16 mouse cellular contexts compared by ENCODE assay signal in the genomic region with DNA sequence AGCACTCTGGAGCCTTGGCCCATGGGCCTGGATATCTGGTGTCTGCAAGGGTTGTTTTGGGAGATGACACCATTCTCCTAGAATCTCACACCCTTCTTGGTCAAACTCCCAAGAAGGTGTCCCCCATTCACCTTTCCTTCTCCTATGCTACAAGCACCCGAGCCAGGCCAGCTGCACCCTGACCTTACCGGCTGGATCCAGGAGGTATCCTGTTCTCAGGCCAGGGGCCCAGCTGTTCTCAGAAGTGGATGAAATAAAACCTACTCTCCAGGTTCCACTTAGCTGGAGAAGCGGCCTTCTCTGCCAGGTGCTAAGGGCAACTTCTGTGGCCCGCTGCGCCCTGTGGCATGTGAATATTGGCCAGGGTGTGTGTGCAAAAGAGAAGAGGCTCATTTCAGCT. TPM values are rescaled to one million over a fixed set of nuclear protein-coding genes. Genes with fewer than 3 reads are reported as not detected.
DNase-seq lines count a peak whose midpoint lies in the region; ATAC-seq lines count a peak whose summit lies in the region.
"Had no signal": no experiment of that assay in that cellular context is flagged by ENCODE, and none has a peak within 500 bp of the region (broad histone marks: within the 10 kb centered on the region; RNA-seq: fewer than 3 reads in every experiment).

No protein-coding gene starts in this region.

- H3K4me2 ChIP-seq in kidney, embryonic 16.5 days (replicated peaks; ENCODE audit: low read depth, low read length): no peak overlapping the region
- H3K4me2 ChIP-seq in forebrain, embryonic 12.5 days: no peak overlapping the region
- H3K4me2 ChIP-seq: intestine, embryonic 15.5 days; midbrain, embryonic 12.5 days had no signal

- H3K27ac ChIP-seq in kidney, embryonic 16.5 days (ENCODE audit: low read length): no peak overlapping the region
- peak overlapping the region; percentile 90 for H3K27ac ChIP-seq in macrophage
- no peak overlapping the region for H3K27ac ChIP-seq in forebrain, embryonic 12.5 days
- H3K27ac ChIP-seq: heart, embryonic 10.5 days; intestine, embryonic 15.5 days; midbrain, embryonic 12.5 days had no signal

- H3K27me3 ChIP-seq in kidney, embryonic 16.5 days (ENCODE audit: insufficient read depth, low read length): no peaks in the 10 kb centered on the region
- peaks cover 23% of the 10 kb centered on the region for H3K27me3 ChIP-seq in forebrain, embryonic 12.5 days
- H3K27me3 ChIP-seq: intestine, embryonic 15.5 days had no signal

- H3K4me1 ChIP-seq in kidney, embryonic 16.5 days (ENCODE audit: insufficient read depth, low read length): peaks cover 7% of the 10 kb centered on the region
- peaks cover 12% of the 10 kb centered on the region for H3K4me1 ChIP-seq in forebrain, embryonic 12.5 days

- no peaks in the 10 kb centered on the region for H3K79me2 ChIP-seq in macrophage (ENCODE audit: inconsistent target)

- intact Hi-C loops in gastrocnemius, postnatal 14 days (cut with DNase I; ENCODE audit: low total_unique reads): no loop called here

- H3K4me3 ChIP-seq in kidney, embryonic 16.5 days (ENCODE audit: low read length): no peak overlapping the region
- no peak overlapping the region for H3K4me3 ChIP-seq in macrophage (ENCODE audit: inconsistent target)
- H3K4me3 ChIP-seq in forebrain, embryonic 12.5 days (replicated peaks): no peak overlapping the region
- H3K4me3 ChIP-seq: heart, embryonic 10.5 days; intestine, embryonic 15.5 days; midbrain, embryonic 12.5 days had no signal

- ATAC-seq in kidney, embryonic 16.5 days (ENCODE audit: low FRiP score, low TSS enrichment): no peak
- ATAC-seq in forebrain, embryonic 12.5 days (ENCODE audit: low FRiP score): no peak
- ATAC-seq: forebrain, embryonic 14.5 days; hindbrain, embryonic 16.5 days; intestine, embryonic 15.5 days had no signal

- DNase-seq in gastrocnemius, adult 18-20 months (ENCODE audit: low spot score): peak; percentile 88
- DNase-seq in gastrocnemius, postnatal 14 days: peak; percentile 80
- no peak for DNase-seq in cerebellum, postnatal 36 days
- DNase-seq in adrenal gland, postnatal 4 days (ENCODE audit: low spot score in 2 of 2): no peak
- DNase-seq: adrenal gland, postnatal 25 days; cerebellum, adult 11 months; cerebellum, postnatal 25 days; thymus, adult 2 months had no signal

- 0 out of 2 replicates have a peak overlapping the region, but pooled peaks have one; percentile 25 for H3K9ac ChIP-seq in kidney, embryonic 16.5 days (replicated peaks; ENCODE audit: low read length)
- H3K9ac ChIP-seq in forebrain, embryonic 12.5 days: no peak overlapping the region
- H3K9ac ChIP-seq: intestine, embryonic 15.5 days; midbrain, embryonic 12.5 days had no signal

- WGBS in kidney, embryonic 16.5 days: 59% methylated on average over 5 of the region's 5 CpGs
- WGBS in macrophage (ENCODE audit: missing documents): 93% methylated on average over 5 of the region's 5 CpGs
- WGBS in forebrain, embryonic 12.5 days: 91% methylated on average over 5 of the region's 5 CpGs

- H3K36me3 ChIP-seq in kidney, embryonic 16.5 days (ENCODE audit: insufficient read depth, low read length): no peaks in the 10 kb centered on the region
- H3K36me3 ChIP-seq in macrophage (ENCODE audit: inconsistent target): no peaks in the 10 kb centered on the region
- no peaks in the 10 kb centered on the region for H3K36me3 ChIP-seq in forebrain, embryonic 12.5 days (replicated peaks)
- H3K36me3 ChIP-seq: heart, embryonic 10.5 days; intestine, embryonic 15.5 days; midbrain, embryonic 12.5 days had no signal

- no peaks in the 10 kb centered on the region for H3K9me3 ChIP-seq in kidney, embryonic 16.5 days (ENCODE audit: low read length)
- no peaks in the 10 kb centered on the region for H3K9me3 ChIP-seq in forebrain, embryonic 12.5 days
- H3K9me3 ChIP-seq: heart, embryonic 10.5 days; intestine, embryonic 15.5 days; midbrain, embryonic 12.5 days had no signal

RNA-seq across cellular contexts. Expression of gene Fgd3, which starts 4.8 kb away (rescaled TPM):
- total RNA-seq in gastrocnemius, adult 18-20 months (2021): under 1 TPM; 0.41 to 0.90 TPM
- 1 to 10 TPM in 1 of 2 experiments, under 1 TPM in 1; 0.93 to 1.3 TPM for total RNA-seq in gastrocnemius, postnatal 14 days (2021)
- polyA plus RNA-seq in kidney, embryonic 16.5 days (2015; fragmentation: Nextera tagmentation; extraction: Ambion mirVana): 1.0 and 1.1 TPM in 2 replicates
- 10 to 100 TPM in 25 of 26 experiments, 1 to 10 TPM in 1; 9.2 to 88.5 (median 38.6) TPM for total RNA-seq in macrophage (2018; cell fraction: chromatin; rRNA removed)
- 10 to 100 TPM in 25 of 26 experiments, 1 to 10 TPM in 1; 9.7 to 25.1 (median 18.9) TPM for total RNA-seq in macrophage (2018; cell fraction: cytosol; rRNA removed)
- 10 to 100 TPM; 13.5 to 50.3 (median 27.5) TPM for total RNA-seq in macrophage (2018; cell fraction: nucleus; rRNA removed)
- 14.8 to 24.2 TPM (median 22.8 TPM) in 3 replicates for polyA plus RNA-seq in macrophage (2018)
- polyA plus RNA-seq in forebrain, embryonic 12.5 days (2016; fragmentation: Nextera tagmentation; extraction: Ambion mirVana): 1.7 and 2.5 TPM in 2 replicates
- total RNA-seq in adrenal gland, postnatal 4 days (2021): 1 to 10 TPM; 5.3 to 6.0 TPM

RNA-seq across cellular contexts. Expression of gene Bicd2, which starts 16.5 kb away (rescaled TPM):
- 10 to 100 TPM; 23.4 to 28.6 TPM for total RNA-seq in gastrocnemius, adult 18-20 months (2021)
- 10 to 100 TPM; 20.5 to 21.2 TPM for total RNA-seq in gastrocnemius, postnatal 14 days (2021)
- polyA plus RNA-seq in kidney, embryonic 16.5 days (2015; fragmentation: Nextera tagmentation; extraction: Ambion mirVana): 27.9 and 29.4 TPM in 2 replicates
- 10 to 100 TPM; 16.0 to 91.6 (median 51.0) TPM for total RNA-seq in macrophage (2018; cell fraction: chromatin; rRNA removed)
- 10 to 100 TPM; 29.1 to 37.9 (median 33.2) TPM for total RNA-seq in macrophage (2018; cell fraction: cytosol; rRNA removed)
- total RNA-seq in macrophage (2018; cell fraction: nucleus; rRNA removed): 10 to 100 TPM; 25.2 to 74.3 (median 46.6) TPM
- 24.3 to 34.5 TPM (median 30.4 TPM) in 3 replicates for polyA plus RNA-seq in macrophage (2018)
- 38.9 and 39.1 TPM in 2 replicates for polyA plus RNA-seq in forebrain, embryonic 12.5 days (2016; fragmentation: Nextera tagmentation; extraction: Ambion mirVana)
- 10 to 100 TPM; 33.5 to 35.9 TPM for total RNA-seq in adrenal gland, postnatal 4 days (2021)

Comparison
In these comparisons a context has a peak if more than half of its experiments do, and no peak if none do; other contexts are left out.
1. DNase-seq: peak in gastrocnemius, adult 18-20 months (single experiment) and gastrocnemius, postnatal 14 days (single experiment); none in cerebellum, postnatal 36 days (0 of 2) and adrenal gland, postnatal 4 days (0 of 2).